Mouse (Mus musculus): ENCODE results near the gene Gm525. TPM values are rescaled to one million over a fixed set of nuclear protein-coding genes. Genes with fewer than 3 reads are reported as not detected.

The Gm525 gene
- polyA plus RNA-seq, 1 experiment from 2014 or later, result not detected

DNA sequence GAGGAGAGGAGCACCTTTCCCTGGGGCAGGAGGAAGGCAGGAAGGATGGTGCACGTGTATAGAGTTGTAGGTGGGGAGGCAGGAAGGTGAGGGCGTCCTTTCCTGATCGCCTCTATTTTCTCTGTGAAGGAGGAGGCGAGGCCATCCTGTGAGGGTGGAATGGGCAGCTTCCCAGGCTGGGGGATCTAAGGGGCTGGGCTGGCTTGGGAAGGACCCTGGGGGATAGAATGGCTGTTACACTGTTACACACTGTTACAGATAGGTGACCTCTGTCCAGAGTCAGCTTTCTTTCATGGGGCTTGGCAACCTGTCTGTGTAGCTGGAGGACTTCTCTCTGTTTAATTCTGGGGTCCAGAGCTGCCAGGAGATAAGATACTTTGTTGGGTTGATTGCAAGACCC is 57.2 kb downstream of the Gm525 start:
- Histone ChIP-seq H3K4me2 (ENCODE audit: low read depth, low read length) (no peak overlapping the region), H3K27me3 (ENCODE audit: control insufficient read depth, insufficient read depth, low read length) (no peaks in the 10 kb centered on the region), H3K27ac (ENCODE audit: low read depth, low read length) (no peak overlapping the region), H3K36me3 (ENCODE audit: control insufficient read depth, insufficient read depth, low read length) (no peaks in the 10 kb centered on the region), H3K9me3 (ENCODE audit: control insufficient read depth, low read length) (peaks cover 3% of the 10 kb centered on the region; the same call in 1 of the 2 replicates), H3K9ac (replicated peaks; ENCODE audit: low read depth, low read length) (no peak overlapping the region), H3K4me1 (ENCODE audit: control insufficient read depth, insufficient read depth, low read length) (no peaks in the 10 kb centered on the region), H3K4me3 (ENCODE audit: low read depth, low read length) (no peak overlapping the region)
- WGBS, result 60% methylated on average over 4 of the region's 4 CpGs
- ATAC-seq (ENCODE audit: low read depth), result no peak

DNA sequence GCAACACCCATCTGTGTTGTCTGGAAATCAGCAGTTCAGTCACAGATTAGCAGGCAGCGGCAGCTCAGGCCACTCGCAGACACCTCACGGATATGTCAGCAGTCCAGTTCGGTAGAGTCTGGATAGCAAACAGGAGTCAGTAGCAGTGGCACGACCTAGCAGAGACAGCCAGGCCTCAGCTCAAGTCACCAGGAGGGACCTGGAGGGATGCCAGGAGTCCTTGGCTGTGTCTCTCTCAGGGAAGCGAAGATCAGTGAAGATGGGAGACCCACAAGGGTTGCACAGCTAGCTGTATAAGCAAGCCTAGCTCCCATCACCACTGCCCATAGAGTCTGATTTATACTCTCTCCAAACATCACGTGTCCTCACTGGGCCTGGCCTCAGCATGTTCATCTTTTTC is 58.8 kb downstream of the Gm525 start:
- WGBS, result 79% methylated on average over 7 of the region's 7 CpGs

DNA sequence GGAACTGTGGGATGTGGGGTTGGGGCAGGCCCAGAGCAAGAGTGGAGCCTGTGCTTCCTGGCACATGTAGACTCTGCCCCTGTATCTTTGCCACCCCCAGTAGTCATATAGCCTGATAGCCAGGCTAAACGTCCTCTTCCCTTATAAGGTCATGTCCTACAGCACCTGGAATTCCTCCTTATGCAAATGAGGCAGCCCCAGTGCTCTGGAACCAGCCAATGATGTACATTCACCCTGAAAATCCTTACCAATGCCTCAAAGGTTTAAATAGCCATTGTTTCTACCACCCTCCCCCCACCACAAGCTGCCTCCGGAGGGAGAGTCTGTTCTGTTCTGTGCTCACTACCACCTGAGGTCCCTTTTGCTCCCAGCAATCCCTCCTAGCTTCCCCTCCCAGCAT is 60.6 kb downstream of the Gm525 start:
- 45% methylated on average over 2 of the region's 2 CpGs for WGBS
- Histone ChIP-seq H3K9ac (replicated peaks; ENCODE audit: low read depth, low read length) (no peak overlapping the region), H3K27ac (ENCODE audit: low read depth, low read length) (no peak overlapping the region), H3K4me1 (ENCODE audit: control insufficient read depth, insufficient read depth, low read length) (no peaks in the 10 kb centered on the region), H3K27me3 (ENCODE audit: control insufficient read depth, insufficient read depth, low read length) (no peaks in the 10 kb centered on the region), H3K4me3 (ENCODE audit: low read depth, low read length) (no peak overlapping the region), H3K9me3 (ENCODE audit: control insufficient read depth, low read length) (no peaks in the 10 kb centered on the region), H3K36me3 (ENCODE audit: control insufficient read depth, insufficient read depth, low read length) (no peaks in the 10 kb centered on the region), H3K4me2 (ENCODE audit: low read depth, low read length) (no peak overlapping the region)
- no peak for ATAC-seq (ENCODE audit: low read depth)

More for the DNA sequence above, 58.8 kb downstream of the Gm525 start:
- no peaks in the 10 kb centered on the region for H3K27me3 ChIP-seq (ENCODE audit: control insufficient read depth, insufficient read depth, low read length)
- no peaks in the 10 kb centered on the region for H3K9me3 ChIP-seq (ENCODE audit: control insufficient read depth, low read length)
- no peak overlapping the region for H3K27ac ChIP-seq (ENCODE audit: low read depth, low read length)
- no peaks in the 10 kb centered on the region for H3K36me3 ChIP-seq (ENCODE audit: control insufficient read depth, insufficient read depth, low read length)
- no peak for ATAC-seq (ENCODE audit: low read depth)
- no peak overlapping the region for H3K4me3 ChIP-seq (ENCODE audit: low read depth, low read length)
- H3K4me1 ChIP-seq (ENCODE audit: control insufficient read depth, insufficient read depth, low read length), result no peaks in the 10 kb centered on the region
- no peak overlapping the region for H3K4me2 ChIP-seq (ENCODE audit: low read depth, low read length)
- no peak overlapping the region for H3K9ac ChIP-seq (replicated peaks; ENCODE audit: low read depth, low read length)

DNA sequence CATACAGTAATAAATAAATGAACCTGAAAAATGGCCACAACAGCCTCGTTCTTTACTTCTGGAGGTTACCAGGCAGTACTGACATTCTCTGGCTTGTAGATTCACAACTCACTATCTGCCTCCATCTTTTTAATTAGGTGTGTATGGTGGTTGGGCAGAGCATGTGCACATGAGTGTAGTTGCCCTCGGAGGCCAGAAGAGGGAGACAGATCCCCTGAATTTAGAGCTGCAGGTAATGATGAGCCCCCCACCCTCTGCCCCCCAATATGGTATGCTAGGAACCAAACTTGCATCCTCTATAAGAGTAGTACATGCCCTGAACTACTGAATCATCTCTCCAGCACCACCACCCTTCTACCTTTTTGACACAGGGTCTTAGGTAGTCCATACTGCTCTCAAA is 64.3 kb downstream of the Gm525 start:
- Histone ChIP-seq H3K4me2 (ENCODE audit: low read depth, low read length) (no peak overlapping the region), H3K36me3 (ENCODE audit: control insufficient read depth, insufficient read depth, low read length) (no peaks in the 10 kb centered on the region), H3K4me1 (ENCODE audit: control insufficient read depth, insufficient read depth, low read length) (peaks cover 5% of the 10 kb centered on the region; the same call in 1 of the 2 replicates), H3K9me3 (ENCODE audit: control insufficient read depth, low read length) (no peaks in the 10 kb centered on the region), H3K9ac (replicated peaks; ENCODE audit: low read depth, low read length) (no peak overlapping the region), H3K4me3 (ENCODE audit: low read depth, low read length) (no peak overlapping the region), H3K27me3 (ENCODE audit: control insufficient read depth, insufficient read depth, low read length) (no peaks in the 10 kb centered on the region), H3K27ac (ENCODE audit: low read depth, low read length) (no peak overlapping the region)
- WGBS, result 98% methylated on average over 2 of the region's 2 CpGs
- no peak for ATAC-seq (ENCODE audit: low read depth)

Other genes starting within 250 kb of the Gm525 start
- gene Akap1, start 209.3 kb upstream of the Gm525 start, polyA plus RNA-seq (2014; fragmentation: Nextera tagmentation; extraction: Ambion mirVana), result 25.6 and 26.0 TPM in 2 replicates
- gene Scpep1, start 118.4 kb upstream of the Gm525 start, polyA plus RNA-seq (2014; fragmentation: Nextera tagmentation; extraction: Ambion mirVana), result 23.7 and 28.0 TPM in 2 replicates
- not detected in 2 replicates for gene Elobl, start 106.9 kb upstream of the Gm525 start, polyA plus RNA-seq (2014; fragmentation: Nextera tagmentation; extraction: Ambion mirVana)
- 17.0 TPM in 2 replicates for gene Coil, start 103.6 kb upstream of the Gm525 start, polyA plus RNA-seq (2014; fragmentation: Nextera tagmentation; extraction: Ambion mirVana)
- gene Trim25, start 74.5 kb upstream of the Gm525 start, polyA plus RNA-seq (2014; fragmentation: Nextera tagmentation; extraction: Ambion mirVana), result 3.3 and 4.7 TPM in 2 replicates
- 17.7 and 19.9 TPM in 2 replicates for gene Dgke, start 7.0 kb upstream of the Gm525 start, polyA plus RNA-seq (2014; fragmentation: Nextera tagmentation; extraction: Ambion mirVana)
- gene Nog, start 228.5 kb downstream of the Gm525 start, polyA plus RNA-seq (2014; fragmentation: Nextera tagmentation; extraction: Ambion mirVana), result 3.6 and 4.4 TPM in 2 replicates